Mouse (Mus musculus) retina, postnatal 7 days (tissue): ENCODE measurements around the gene Gm5483.
"Not testable (repeated sequence)": the region's sequence is repeated elsewhere in the genome, so short reads cannot be mapped to it uniquely, and the experiment has no call there.

Experiments
- DNase-seq: peaks from one replicate; pipeline ENCODE4 v3.0.0-alpha.2; 2012; ENCODE audit warnings: low read depth, low spot score

Gene Gm5483

DNA sequence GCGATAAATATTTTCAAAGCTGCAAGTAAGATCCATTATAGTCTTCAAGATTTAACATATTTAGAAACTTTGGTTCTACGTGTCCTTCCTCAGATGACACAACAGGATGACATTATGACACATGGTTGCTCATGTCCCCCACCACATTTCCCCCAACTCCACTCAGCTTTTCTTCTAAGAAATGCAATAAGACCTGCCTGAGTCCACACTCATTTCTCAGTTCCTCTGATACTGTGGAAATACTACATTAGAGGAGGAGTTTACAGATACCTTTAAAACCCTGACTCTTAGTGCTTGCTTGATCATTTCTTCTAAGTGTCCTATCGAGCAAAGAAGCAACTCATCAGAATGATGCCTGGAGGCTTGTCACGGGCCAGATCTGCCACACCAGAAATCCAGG is at the start of gene Gm5483:
Gene Gm5483, plus strand, starts transcription at position 301 of the 400 bp plus-strand sequence.
- not testable (repeated sequence) for DNase-seq

DNA sequence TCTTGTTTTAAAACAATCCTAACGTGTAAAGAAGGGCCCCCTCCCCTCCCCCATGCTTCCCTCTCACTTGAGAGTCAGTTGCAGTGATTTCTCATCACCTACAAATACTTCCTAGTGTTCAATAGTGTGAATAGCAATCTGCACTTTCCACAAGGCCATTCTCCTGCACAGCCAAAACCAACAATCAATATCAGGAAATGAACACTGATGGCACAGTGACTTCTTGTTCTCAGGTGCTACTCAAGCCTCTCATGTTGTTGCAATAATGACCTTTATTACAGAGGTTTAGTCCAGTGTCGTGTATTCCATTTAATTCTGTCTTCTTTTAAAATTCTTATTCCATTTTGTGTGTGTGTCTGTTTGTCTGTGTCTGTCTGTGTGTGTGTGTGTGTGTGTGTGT is 45.8 kb upstream of the Gm5483 start:
- DNase-seq, result no peak

DNA sequence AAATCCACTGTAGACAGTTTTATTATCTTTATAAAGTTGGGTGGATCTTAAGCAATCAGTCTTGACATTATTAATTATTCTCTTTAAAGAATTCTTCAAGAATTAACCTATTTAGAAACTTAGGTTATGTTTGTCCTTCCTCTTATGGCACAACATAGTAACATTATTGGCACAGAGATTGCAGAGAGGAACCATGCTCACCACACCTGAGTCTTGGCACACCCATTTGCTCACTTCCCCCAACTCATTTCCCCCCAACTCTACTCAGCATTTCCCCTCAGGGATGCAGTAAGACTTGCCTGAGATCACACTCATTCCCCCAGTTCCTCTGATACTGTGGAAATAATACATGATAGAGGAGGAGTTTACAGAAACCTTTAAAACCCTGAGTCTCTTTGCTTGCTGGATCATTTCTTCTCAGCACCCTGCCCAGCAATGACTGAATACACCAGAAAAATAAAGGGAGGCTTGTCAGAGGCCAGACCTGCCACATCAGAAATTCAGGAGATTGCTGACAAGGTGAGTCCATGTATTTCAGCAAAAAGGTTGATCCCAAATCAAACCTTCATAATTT is 27.5 kb upstream of the Gm5483 start, which contains the start of gene Stfa2l1:
Gene Stfa2l1, plus strand, starts transcription at position 410 of the 574 bp plus-strand sequence.
- DNase-seq, result no peak

DNA sequence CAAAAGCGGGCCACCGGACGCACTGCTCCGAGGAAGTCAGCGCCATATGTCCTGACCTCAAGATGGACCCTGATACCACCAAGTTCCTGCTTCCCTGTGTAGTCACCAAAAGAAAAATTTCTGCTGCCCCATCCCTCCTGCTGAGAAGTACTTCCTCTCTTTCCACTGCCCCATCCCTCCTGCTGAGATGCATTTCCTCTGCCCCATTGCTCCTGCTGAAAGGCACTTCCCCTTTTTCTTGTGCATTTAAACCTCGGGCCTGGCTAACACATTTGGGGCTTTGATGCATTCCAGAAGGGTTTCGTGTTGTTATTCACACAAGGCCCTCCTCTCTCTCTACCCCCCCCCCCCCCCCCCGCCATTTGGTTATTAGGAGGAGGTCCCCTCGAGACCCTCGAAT is 16.2 kb upstream of the Gm5483 start:
- not testable (repeated sequence) for DNase-seq

DNA sequence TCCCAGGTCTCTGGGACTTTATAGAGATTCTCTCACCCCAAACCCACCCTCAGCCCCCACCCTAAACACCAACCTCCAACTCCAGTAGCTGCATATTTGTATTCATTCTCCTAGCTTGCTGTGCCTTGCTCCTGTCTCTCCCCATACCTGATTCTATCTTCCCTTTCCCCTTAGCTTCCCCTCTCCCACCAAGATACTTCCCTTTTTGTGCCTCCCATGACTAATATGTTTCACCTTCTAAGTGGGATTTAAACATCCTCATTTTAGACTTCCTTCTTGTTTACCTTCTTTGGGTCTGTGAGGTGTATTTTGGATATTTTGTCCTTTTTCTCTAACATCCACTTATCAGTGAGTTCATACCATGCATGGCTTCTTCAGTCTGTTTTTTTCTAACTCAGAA is 7.9 kb upstream of the Gm5483 start:
- DNase-seq, result no peak

DNA sequence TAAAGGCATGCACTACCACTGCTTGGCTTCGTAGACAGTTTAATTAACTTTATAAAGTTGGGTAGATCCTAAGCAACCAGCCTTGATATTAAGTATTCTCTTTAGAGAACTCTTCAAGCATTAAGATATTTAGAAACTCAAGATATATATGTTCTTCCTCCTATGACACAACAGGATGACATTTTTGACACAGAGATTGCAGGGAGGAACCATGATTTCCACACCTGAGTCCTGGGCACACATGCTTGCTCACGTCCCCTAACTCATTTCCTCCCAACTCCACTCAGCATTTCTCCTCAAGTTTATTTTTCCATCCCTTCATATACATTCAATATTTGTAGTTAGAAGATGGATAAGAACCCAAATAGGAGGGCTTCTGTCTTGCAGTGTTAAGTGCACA is 4.1 kb upstream of the Gm5483 start:
- DNase-seq, result no peak

DNA sequence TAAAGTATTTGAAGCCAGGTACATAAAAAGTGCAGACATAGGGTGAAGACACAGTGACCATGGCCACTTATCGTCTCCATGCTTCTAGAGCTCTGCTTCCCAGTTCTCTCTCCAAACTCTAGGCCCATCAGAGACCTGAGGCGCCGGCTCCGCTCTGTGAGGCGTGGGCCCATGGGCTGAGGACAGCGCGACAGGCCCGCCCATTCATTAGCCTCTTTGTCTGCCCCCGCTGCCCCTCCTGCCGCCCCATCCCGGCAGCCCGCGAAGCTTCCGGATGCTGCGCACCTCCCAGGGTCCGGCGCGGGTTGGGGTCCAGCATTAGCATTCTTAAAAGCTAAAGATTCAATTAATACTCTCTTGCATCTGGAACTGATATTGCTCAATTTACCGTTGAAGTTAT is 15.2 kb downstream of the Gm5483 start:
- no peak for DNase-seq

DNA sequence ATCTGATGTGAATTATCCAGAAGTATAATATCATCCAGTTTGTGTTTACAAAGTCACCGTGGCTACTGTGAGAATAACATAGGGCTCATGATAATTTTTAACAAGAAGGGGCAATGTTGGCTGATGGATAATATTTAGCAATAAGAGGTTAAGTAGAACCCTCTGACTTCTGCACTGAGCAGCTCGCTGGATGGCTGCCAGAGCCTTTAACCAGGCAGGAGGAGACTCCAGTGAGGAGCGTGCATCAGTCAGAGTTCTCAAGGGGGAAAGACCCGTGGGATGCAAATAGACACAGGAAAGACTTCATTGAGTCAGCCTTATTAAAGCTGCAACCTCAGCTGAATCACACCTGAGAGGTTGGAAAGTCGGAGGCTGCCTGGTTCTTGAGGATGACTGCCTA is 19.8 kb downstream of the Gm5483 start:
- DNase-seq, result no peak

DNA sequence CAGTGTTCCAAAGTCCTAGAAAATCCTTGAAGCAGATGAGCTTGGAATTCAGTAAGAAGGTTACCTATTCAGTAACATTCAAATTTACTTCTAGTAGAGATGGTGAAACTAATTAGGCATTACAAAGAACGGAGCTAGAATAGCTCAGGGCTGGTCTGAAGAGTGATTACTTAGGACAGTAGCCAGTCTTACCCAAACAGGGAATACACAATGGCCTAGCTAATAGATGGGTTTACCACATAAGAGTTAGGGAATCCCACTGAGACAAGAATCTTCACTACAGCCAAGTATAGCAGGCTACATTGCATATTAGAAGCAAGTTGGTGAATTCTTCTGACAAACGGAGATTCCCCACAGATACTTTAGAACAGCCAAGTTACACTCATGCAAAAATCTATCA is 21.7 kb downstream of the Gm5483 start:
- not testable (repeated sequence) for DNase-seq

DNA sequence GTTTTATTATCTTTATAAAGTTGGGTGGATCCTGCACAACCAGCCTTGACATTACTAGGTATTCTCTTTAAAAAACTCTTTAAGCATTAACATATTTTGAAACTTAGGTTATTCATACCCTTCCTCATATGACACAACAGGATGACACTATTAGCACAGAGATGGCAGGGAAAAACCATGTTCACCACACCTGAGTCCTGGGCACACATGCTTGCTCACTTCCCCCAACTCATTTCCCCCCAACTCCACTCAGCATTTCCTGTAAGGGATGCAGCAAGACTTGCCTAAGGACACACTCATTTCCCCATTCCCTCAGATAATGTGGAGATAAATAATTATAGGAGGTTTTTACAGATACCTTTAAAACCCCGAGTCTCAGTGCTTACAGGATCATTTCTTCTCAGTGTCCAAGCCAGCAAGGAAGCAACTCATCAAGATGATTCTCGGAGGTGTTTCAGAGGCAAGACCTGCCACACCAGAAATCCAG is 26.0 kb downstream of the Gm5483 start, which contains the start of gene Gm5416:
Gene Gm5416, plus strand, starts transcription at position 437 of the 487 bp plus-strand sequence.
- DNase-seq, result no peak

DNA sequence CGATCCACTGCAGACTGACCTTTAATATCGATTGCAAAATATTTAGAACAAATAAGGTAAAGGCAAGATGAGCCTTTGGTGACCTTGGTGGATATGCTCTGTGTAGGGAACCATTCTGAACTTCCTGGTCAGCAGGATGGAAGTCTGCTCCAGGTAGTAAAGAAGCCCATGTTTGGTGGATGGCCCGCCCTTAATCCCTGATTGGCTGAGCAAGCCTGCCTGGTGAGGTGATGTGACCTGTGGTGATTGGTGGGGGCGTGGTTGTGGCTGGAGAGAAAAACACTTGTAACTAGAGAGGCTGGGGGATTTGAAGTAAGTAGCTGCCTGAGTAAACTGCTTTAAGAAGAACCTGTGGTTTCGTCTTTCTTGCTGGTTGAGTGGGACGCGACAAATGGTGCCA is 37.2 kb downstream of the Gm5483 start, which contains the start of gene 2010005H15Rik:
Gene 2010005H15Rik, plus strand, starts transcription at position 301 of the 400 bp plus-strand sequence.
- DNase-seq, result not testable (repeated sequence)
